9 mouse cellular contexts compared by ENCODE assay signal in genomic region chr11:31941640-31942638, GRCm38 (mm10). TPM values are rescaled to one million over a fixed set of nuclear protein-coding genes. Genes with fewer than 3 reads are reported as not detected.
DNase-seq lines count a peak whose midpoint lies in the region; ATAC-seq and TF ChIP-seq lines count a peak whose summit lies in the region.
"Had no signal": no experiment of that assay in that cellular context is flagged by ENCODE, and none has a peak within 500 bp of the region (broad histone marks: within the 10 kb centered on the region; RNA-seq: fewer than 3 reads in every experiment).

No protein-coding gene starts in this region.

- no peaks in the 10 kb centered on the region for H3K27me3 ChIP-seq in forebrain, embryonic 13.5 days
- H3K27me3 ChIP-seq in forebrain, embryonic 10.5 days (ENCODE audit: poor library complexity, severe bottlenecking) = peaks cover 4% of the 10 kb centered on the region; the same call in 1 of the 2 replicates
- H3K27me3 ChIP-seq in lung, postnatal 0 days (replicated peaks; ENCODE audit: insufficient read depth, low read length) = no peaks in the 10 kb centered on the region
- H3K27me3 ChIP-seq in cerebellum, adult 2 months (ENCODE audit: control insufficient read depth, insufficient read depth, low read length) = no peaks in the 10 kb centered on the region

- peak; percentile 53 for TF ChIP-seq CTCF in lung, postnatal 0 days (IDR thresholded peaks at IDR 0.05)
- no peak for TF ChIP-seq CTCF in cerebellum, adult 2 months (IDR thresholded peaks at IDR 0.05; ENCODE audit: borderline replicate concordance, insufficient read depth, low read depth, low read length)

- no peak overlapping the region for H3K4me3 ChIP-seq in forebrain, embryonic 13.5 days
- H3K4me3 ChIP-seq in forebrain, embryonic 10.5 days = no peak overlapping the region
- H3K4me3 ChIP-seq in lung, postnatal 0 days (ENCODE audit: low read depth, low read length) = no peak overlapping the region
- no peak overlapping the region for H3K4me3 ChIP-seq in cerebellum, adult 2 months (replicated peaks; ENCODE audit: insufficient read depth, low read depth, low read length)

- WGBS in forebrain, embryonic 13.5 days = 79% methylated on average over 4 of the region's 4 CpGs
- WGBS in forebrain, embryonic 10.5 days = 78% methylated on average over 4 of the region's 4 CpGs
- 71% methylated on average over 4 of the region's 4 CpGs for WGBS in lung, postnatal 0 days
- 46% methylated on average over 4 of the region's 4 CpGs for WGBS in cerebellum, adult 2 months

- no peaks in the 10 kb centered on the region for H3K36me3 ChIP-seq in forebrain, embryonic 13.5 days (ENCODE audit: poor library complexity, severe bottlenecking)
- no peaks in the 10 kb centered on the region for H3K36me3 ChIP-seq in forebrain, embryonic 10.5 days (replicated peaks)
- H3K36me3 ChIP-seq in lung, postnatal 0 days (ENCODE audit: insufficient read depth, low read length) = no peaks in the 10 kb centered on the region

- H3K4me2 ChIP-seq in forebrain, embryonic 13.5 days = no peak overlapping the region; the same call in 1 of the 2 replicates
- H3K4me2 ChIP-seq in lung, postnatal 0 days (replicated peaks; ENCODE audit: low read depth, low read length) = no peak overlapping the region

- peak; percentile 72 for ATAC-seq in forebrain, embryonic 13.5 days
- 0 out of 2 replicates have a peak, but pooled peaks have one; percentile 17 for ATAC-seq in lung, postnatal 0 days

- H3K27ac ChIP-seq in forebrain, embryonic 13.5 days = peak overlapping the region; percentile 59
- no peak overlapping the region for H3K27ac ChIP-seq in forebrain, embryonic 10.5 days
- H3K27ac ChIP-seq in lung, postnatal 0 days (ENCODE audit: low read length) = no peak overlapping the region
- no peak overlapping the region for H3K27ac ChIP-seq in cerebellum, adult 2 months (ENCODE audit: insufficient read depth, low read length)

- TF ChIP-seq POLR2A in cerebellum, adult 2 months (IDR thresholded peaks at IDR 0.05; ENCODE audit: borderline replicate concordance, insufficient read depth, low read length) = no peak

- H3K4me1 ChIP-seq in forebrain, embryonic 13.5 days = peaks cover 16% of the 10 kb centered on the region
- H3K4me1 ChIP-seq in forebrain, embryonic 10.5 days = peaks cover 9% of the 10 kb centered on the region
- H3K4me1 ChIP-seq in lung, postnatal 0 days (ENCODE audit: insufficient read depth, low read depth, low read length) = no peaks in the 10 kb centered on the region
- peaks cover 6% of the 10 kb centered on the region for H3K4me1 ChIP-seq in cerebellum, adult 2 months (ENCODE audit: control insufficient read depth, insufficient read depth, low read length)

- no peak for TF ChIP-seq EP300 in lung, postnatal 0 days (IDR thresholded peaks at IDR 0.05)

- no peak overlapping the region for H3K9ac ChIP-seq in forebrain, embryonic 13.5 days
- H3K9ac ChIP-seq in lung, postnatal 0 days (replicated peaks; ENCODE audit: low read depth) = no peak overlapping the region

- no peaks in the 10 kb centered on the region for H3K9me3 ChIP-seq in forebrain, embryonic 13.5 days (replicated peaks)
- H3K9me3 ChIP-seq in forebrain, embryonic 10.5 days = peaks cover 4% of the 10 kb centered on the region; the same call in 1 of the 2 replicates
- H3K9me3 ChIP-seq in lung, postnatal 0 days (ENCODE audit: low read length) = no peaks in the 10 kb centered on the region

- no peak for DNase-seq in forebrain, embryonic 10.5 days (ENCODE audit: extremely low spot score, low spot score)
- DNase-seq in lung, postnatal 0 days (ENCODE audit: low spot score) = peak; percentile 27
- DNase-seq in lung, adult 18-20 months = no peak
- peak; percentile 24 for DNase-seq in lung, postnatal 14 days
- DNase-seq in thymus, postnatal 10 days (ENCODE audit: low spot score in 2 of 2) = peak; percentile 50 to 66
- DNase-seq in yolk sac, embryonic 10.5 days (ENCODE audit: low spot score) = no peak
- DNase-seq in cerebellum, adult 2 months = no peak

RNA-seq across cellular contexts. Expression of gene 4930524B15Rik, which starts 23.5 kb away (rescaled TPM):
- polyA plus RNA-seq in forebrain, embryonic 13.5 days (2015; fragmentation: Nextera tagmentation; extraction: Ambion mirVana) = 0.10 and 0.25 TPM in 2 replicates
- polyA plus RNA-seq in forebrain, embryonic 10.5 days (2016; fragmentation: Nextera tagmentation; extraction: Ambion mirVana) = 0.11 TPM in 1 of 2 replicates, not detected in the other
- 0.07 TPM in 1 of 2 replicates, not detected in the other for polyA plus RNA-seq in lung, postnatal 0 days (2015; fragmentation: Nextera tagmentation; extraction: Ambion mirVana)
- polyA plus RNA-seq in cerebellum, adult 2 months (2012; rRNA removed) = 0.16 and 0.19 TPM in 2 replicates
- polyA plus RNA-seq: lung, embryonic 16.5 days had no signal

RNA-seq across cellular contexts. Expression of gene Nsg2, which starts 58.3 kb away (rescaled TPM):
- polyA plus RNA-seq in forebrain, embryonic 13.5 days (2015; fragmentation: Nextera tagmentation; extraction: Ambion mirVana) = 358 and 394 TPM in 2 replicates
- polyA plus RNA-seq in forebrain, embryonic 10.5 days (2016; fragmentation: Nextera tagmentation; extraction: Ambion mirVana) = 9.8 and 16.1 TPM in 2 replicates
- 0.20 and 0.38 TPM in 2 replicates for polyA plus RNA-seq in lung, postnatal 0 days (2015; fragmentation: Nextera tagmentation; extraction: Ambion mirVana)
- 140 and 169 TPM in 2 replicates for polyA plus RNA-seq in cerebellum, adult 2 months (2012; rRNA removed)

Comparison
In these comparisons a context has a peak if more than half of its experiments do, and no peak if none do; other contexts are left out.
1. DNase-seq: peak in lung, postnatal 0 days (single experiment), lung, postnatal 14 days (single experiment) and thymus, postnatal 10 days (2 of 2); none in forebrain, embryonic 10.5 days (single experiment), lung, adult 18-20 months (0 of 2), yolk sac, embryonic 10.5 days (single experiment) and cerebellum, adult 2 months (0 of 2).